Mouse (Mus musculus) kidney, adult 18-20 months (tissue): ENCODE data around the gene Muc3a.

Source experiments
- DNase-seq: peaks from one replicate; pipeline ENCODE4 v3.0.0; 2021

Muc3a gene

DNA sequence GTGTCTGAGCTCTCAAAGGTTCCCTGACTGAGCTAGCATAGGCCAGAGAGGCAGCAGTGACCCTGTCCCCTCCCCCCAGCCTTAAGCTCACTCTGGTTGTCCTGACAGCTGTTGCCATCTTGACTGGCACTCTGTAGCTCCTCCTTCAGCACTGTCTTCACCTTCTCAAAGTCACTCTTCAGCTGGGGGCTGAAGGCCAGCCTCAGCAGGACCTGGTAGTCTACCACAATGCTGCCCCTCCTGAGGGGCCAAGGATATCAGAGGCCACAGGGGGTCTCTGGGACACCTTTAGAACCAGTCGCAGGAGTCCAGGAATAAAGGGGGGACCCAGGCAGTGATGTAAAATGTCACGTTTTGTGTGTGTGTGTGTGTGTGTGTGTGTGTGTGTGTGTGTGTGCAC, at the start of gene Muc3a:
Muc3a (minus strand) TSS at position 101 of the 400 bp plus-strand sequence.
- no peak for DNase-seq

DNA sequence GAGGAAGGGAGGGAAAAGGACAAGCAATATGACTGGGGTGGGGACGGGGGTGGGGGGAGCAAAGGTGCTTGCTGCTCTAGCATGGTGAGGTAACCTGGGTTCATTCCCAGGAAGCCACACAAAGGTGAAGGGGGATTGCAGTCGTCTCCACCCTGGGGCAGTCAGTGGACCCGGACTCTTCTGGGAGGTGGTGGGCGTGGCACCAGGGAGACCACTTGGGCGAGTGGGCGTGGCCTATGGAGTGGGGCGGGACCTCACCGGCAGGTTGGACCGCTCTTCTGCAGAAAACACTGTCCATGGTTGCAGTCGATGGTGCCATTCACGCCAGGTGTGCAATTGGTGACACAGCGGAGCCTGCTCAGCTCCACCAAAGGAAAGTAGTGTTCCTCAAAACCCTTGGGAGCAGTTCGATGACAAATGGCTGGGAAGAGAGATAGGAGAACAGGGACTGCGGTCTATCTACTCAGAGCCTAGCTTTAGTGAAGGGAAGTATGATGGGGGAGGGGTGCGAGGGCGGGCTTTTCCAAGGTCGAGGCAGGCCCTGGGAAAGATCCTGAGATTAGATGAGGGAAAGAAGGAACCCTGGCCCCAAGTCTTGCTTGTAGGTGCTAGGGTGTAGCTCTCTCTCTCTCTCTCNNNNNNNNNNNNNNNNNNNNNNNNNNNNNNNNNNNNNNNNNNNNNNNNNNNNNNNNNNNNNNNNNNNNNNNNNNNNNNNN, 917 bp downstream of the Muc3a start:
- no peak for DNase-seq

DNA sequence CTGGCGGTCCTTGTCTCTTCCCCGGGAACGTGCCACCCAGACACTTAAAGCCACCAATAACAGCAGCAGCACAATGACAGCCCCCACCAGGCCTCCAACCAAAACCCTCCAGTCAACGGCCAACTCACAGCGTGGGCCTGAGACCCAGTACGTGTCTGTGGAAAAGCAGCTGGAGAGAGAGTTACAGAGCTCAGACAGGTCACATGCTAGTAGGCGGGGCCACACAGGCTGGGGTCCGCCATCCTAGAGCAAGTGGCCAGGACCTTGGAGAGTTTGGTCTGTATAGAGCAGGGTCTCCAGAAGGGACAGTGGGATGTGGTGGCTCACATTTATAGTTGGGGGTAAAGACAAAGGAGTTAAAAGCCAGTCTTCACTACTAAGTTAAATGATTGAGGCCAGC, 1.5 kb downstream of the Muc3a start:
- DNase-seq = no peak

DNA sequence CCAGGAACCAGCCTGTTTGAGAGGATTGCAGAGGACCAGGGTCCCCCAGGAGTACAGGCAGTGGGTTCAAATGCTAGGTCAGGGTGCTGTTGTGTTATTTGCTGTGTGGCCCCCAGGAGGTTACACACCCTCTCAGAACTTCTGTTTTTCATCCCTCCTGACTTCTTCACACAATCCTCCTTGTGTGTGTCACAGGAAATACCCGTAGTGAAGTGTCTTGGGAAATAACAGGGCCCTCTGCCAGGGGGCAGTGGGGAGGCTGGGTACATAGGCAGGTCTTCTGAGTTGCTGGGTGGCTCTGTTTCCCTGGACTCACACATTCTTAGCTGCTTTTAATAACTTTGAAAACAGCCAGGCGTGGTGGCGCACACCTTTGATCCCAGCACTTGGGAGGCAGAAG, 6.9 kb downstream of the Muc3a start:
- DNase-seq = no peak

- DNase-seq = no peak
Measured at GRCm38 (mm10) chr5:137194488-137195120, 17.6 kb downstream of the Muc3a start.

DNA sequence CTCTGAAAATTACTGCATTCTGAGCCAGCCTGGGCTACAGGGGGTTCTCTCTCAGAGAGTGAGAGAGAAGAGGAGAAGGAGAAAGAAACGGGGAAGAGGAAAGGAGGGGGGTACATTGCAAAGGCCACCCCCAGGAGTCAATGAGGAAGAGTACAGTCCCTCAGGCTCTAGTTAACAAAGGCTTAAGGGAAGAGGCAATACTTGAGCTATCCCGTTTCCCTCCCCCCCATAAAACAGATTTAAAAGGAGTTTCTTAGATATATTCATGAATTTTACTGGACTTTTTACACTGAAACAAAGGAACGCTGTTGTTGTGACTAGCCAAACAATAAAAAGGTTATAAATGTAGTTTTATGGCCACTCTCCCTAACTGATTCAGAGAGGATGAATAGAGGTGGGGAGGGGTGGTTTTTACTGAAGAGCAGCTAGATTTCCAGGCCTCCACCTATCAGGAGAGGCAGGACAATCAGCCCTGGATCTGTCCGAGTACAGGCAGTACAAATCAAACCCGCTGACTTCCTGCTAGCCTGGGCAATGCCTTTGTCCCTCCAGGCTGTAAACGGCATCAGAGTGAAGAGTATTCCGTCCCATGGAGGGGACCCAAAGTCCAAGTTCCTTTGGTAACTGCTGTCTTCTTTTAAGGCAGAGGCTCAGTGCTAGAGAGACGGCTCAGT, 18.8 kb downstream of the Muc3a start:
- DNase-seq = no peak

DNA sequence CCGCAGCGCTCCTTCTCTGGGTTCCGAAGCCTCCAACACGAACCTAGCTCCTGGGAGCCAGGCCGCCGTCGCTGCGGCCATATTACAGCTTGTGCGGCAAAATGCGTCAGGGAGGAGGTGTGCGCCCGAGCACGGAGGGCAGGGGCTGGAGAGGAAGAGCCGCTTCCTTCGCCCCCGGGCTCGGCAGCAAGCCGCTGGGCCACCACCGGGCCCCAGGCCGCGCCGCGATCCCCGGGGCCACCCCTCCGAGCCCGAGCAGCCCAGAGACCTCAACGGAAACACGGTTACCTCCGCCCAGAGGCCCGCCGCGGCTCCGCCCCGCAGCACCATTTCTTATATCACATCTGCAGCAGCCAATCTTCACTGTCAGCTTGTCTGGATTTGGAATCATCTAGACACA, 22.9 kb downstream of the Muc3a start:
- no peak for DNase-seq

DNA sequence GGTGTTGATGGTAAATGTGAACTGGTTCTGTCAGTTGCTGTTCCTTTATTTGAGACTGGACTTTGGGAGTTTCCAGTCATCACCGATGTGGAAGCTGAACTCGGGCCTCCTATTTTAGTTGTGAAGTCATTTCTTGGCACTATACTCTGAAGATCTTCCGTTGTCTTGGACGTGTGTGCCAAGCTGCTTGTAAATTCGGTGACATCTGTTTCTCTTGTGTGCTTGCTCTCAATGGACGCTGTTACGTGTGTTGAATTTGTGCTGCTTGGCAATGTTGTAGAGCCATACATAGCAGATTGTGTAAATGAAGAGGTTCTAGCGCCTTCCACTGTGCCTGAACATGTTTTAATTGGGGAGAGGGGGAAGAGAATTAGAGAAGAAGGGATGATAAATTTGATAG, 26.8 kb downstream of the Muc3a start:
- DNase-seq = no peak

GRCm38 (mm10) chr5:137179646-137180374, 32.4 kb downstream of the Muc3a start:
- no peak for DNase-seq

DNA sequence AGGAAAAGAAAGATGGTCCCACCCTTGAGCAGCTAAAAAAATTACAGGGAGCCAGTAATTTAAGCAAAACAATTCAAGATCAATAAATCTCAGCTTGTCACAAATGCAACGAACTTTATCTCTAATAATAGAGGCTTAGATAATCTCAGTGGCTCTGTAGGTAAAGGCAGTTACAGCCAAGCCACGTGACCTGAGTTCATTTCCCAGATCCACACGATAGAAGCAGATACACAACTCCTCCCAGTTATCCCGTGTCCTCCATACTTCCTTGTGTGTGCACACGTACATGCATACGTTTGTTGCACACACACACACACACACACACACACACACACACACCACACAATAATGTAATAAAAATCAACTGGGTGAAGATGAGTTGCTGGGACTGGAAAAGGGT, 38.2 kb downstream of the Muc3a start:
- no peak for DNase-seq

- DNase-seq = no peak
Measured at GRCm38 (mm10) chr5:137172591-137172990, 39.6 kb downstream of the Muc3a start.

- no peak for DNase-seq
Measured at GRCm38 (mm10) chr5:137171478-137171877, 40.7 kb downstream of the Muc3a start.

DNA sequence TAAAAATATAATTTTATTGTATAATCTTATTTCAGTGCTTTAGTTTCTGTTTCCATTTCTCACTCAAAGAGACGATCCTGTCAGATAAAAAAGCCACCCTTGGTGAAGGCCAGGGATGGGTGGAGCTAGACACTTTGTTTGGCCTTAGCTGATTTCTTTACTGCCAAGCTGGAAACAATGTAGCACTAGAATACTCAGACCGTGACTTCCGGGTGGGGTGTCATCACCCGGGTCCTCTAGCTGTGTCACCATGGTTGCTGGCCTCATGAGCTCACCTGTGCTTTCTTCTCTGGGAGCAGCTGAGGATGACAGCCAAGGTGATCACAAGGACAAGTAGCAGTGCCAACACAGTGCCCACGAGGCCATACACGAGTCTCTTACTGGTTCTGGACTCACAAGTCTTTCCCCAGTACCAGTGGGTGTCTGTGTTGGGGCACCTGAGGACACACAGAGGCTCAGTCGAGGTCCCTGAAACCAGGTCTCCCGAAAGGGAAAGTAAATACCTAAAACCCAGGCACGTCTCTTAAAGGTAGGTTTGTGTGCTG, 41.3 kb downstream of the Muc3a start:
- DNase-seq = no peak

- DNase-seq = no peak
Measured at GRCm38 (mm10) chr5:137167539-137167938, 44.6 kb downstream of the Muc3a start.

GRCm38 (mm10) chr5:137166012-137166411, 46.2 kb downstream of the Muc3a start:
- DNase-seq = no peak

GRCm38 (mm10) chr5:137161853-137162252, 50.3 kb downstream of the Muc3a start:
- no peak for DNase-seq

GRCm38 (mm10) chr5:137159461-137159860, 52.7 kb downstream of the Muc3a start:
- DNase-seq = peak; percentile 52
